Mouse (Mus musculus) MEL (cell line): ENCODE results near the gene Ms4a6d. TPM values are rescaled to one million over a fixed set of nuclear protein-coding genes. Genes with fewer than 3 reads are reported as not detected.

Experiments
- DNase-seq: peaks from one replicate; pipeline ENCODE4 v3.0.0; 2011; ENCODE audit warnings: low read depth, low spot score
- H3K27ac ChIP-seq: 2 replicates; pipeline ENCODE4 v1.5.1; 2012; ENCODE audit warnings: low read depth, mild to moderate bottlenecking, control low read depth, low read length, moderate library complexity; ENCODE audit not compliant: control insufficient read depth
- H3K27me3 ChIP-seq, 2 experiments: fragments of 150-350 bp in 1 of 2; sonication (generic) in 1 of 2; 2 replicates each; pipeline ENCODE4 v1.6.1; 2012; ENCODE audit warnings: low read length in 2 of 2, mild to moderate bottlenecking in 2 of 2, improper control_type of control experiment in 1 of 2, moderate library complexity in 1 of 2; ENCODE audit not compliant: insufficient read depth in 2 of 2, control insufficient read depth in 1 of 2
- H3K36me3 ChIP-seq, 2 experiments: 2 replicates each; pipeline ENCODE4 v1.6.1; 2012 to 2014; ENCODE audit warnings: low read length in 2 of 2, improper control_type of control experiment in 1 of 2, inconsistent platforms in 1 of 2, mild to moderate bottlenecking in 1 of 2; ENCODE audit not compliant: insufficient read depth in 2 of 2, control insufficient read depth in 1 of 2
- H3K4me1 ChIP-seq, 2 experiments: fragments of 150-350 bp in 1 of 2; sonication (generic) in 1 of 2; 2 replicates each; pipeline ENCODE4 v1.6.1; 2012; ENCODE audit warnings: low read length in 2 of 2, improper control_type of control experiment in 1 of 2, mild to moderate bottlenecking in 1 of 2; ENCODE audit not compliant: insufficient read depth in 2 of 2, control insufficient read depth in 1 of 2
- H3K4me3 ChIP-seq, 2 experiments: fragments of 150-350 bp in 1 of 2; sonication (generic) in 1 of 2; 2 replicates each; pipeline ENCODE4 v1.5.1; 2012; ENCODE audit warnings: low read depth in 2 of 2, low read length in 2 of 2, mild to moderate bottlenecking in 2 of 2, moderate library complexity in 2 of 2, control low read depth in 1 of 2, improper control_type of control experiment in 1 of 2; ENCODE audit not compliant: control insufficient read depth in 1 of 2, insufficient read depth in 1 of 2
- H3K79me2 ChIP-seq: 2 replicates; pipeline ENCODE4 v1.6.1; 2012; ENCODE audit warnings: mild to moderate bottlenecking, low read length, moderate library complexity; ENCODE audit not compliant: control insufficient read depth, poor library complexity, insufficient read depth
- H3K9ac ChIP-seq: 2 replicates; pipeline ENCODE4 v1.6.1; 2012; ENCODE audit warnings: low read depth, mild to moderate bottlenecking, control low read depth, low read length, moderate library complexity; ENCODE audit not compliant: control insufficient read depth, poor library complexity, severe bottlenecking
- H3K9me3 ChIP-seq: fragments of 150-350 bp; sonication (generic); replicated peaks from 2 replicates; pipeline ENCODE4 v1.6.1; 2012; ENCODE audit warnings: mild to moderate bottlenecking, low read length, improper control_type of control experiment, moderate library complexity; ENCODE audit not compliant: insufficient read depth
- BHLHE40 ChIP-seq: IDR thresholded peaks from 2 replicates; pipeline ENCODE4 v1.6.1; 2012; ENCODE audit warnings: low read depth, mild to moderate bottlenecking, inconsistent platforms, low read length, improper control_type of control experiment, borderline replicate concordance
- CHD2 ChIP-seq: IDR thresholded peaks from 2 replicates; pipeline ENCODE4 v1.6.1; 2011; ENCODE audit warnings: low read length, improper control_type of control experiment
- CTCF ChIP-seq, 3 experiments: IDR thresholded peaks in 2 of 3; conservative IDR thresholded peaks in 1 of 3; 2 replicates each; pipeline ENCODE4 v1.5.1; 2011 to 2012; ENCODE audit warnings: low read length in 3 of 3, low read depth in 2 of 3, mild to moderate bottlenecking in 2 of 3, improper control_type of control experiment in 1 of 3, inconsistent platforms in 1 of 3, mixed read lengths in 1 of 3, moderate library complexity in 1 of 3; ENCODE audit not compliant: control insufficient read depth in 1 of 3, insufficient read depth in 1 of 3, poor library complexity in 1 of 3, severe bottlenecking in 1 of 3
- ETS1 ChIP-seq: IDR thresholded peaks from 2 replicates; pipeline ENCODE4 v1.6.1; 2012; ENCODE audit warnings: low read depth, mild to moderate bottlenecking, inconsistent platforms, low read length, improper control_type of control experiment, moderate library complexity
- GABPA ChIP-seq: IDR thresholded peaks from 2 replicates; pipeline ENCODE4 v1.6.1; 2012; ENCODE audit warnings: low read depth, mild to moderate bottlenecking, inconsistent platforms, low read length, improper control_type of control experiment, moderate library complexity
- HCFC1 ChIP-seq: IDR thresholded peaks from 2 replicates; pipeline ENCODE4 v1.6.1; 2012; ENCODE audit warnings: low read depth, mild to moderate bottlenecking, inconsistent platforms, low read length, improper control_type of control experiment, moderate library complexity
- JUND ChIP-seq: IDR thresholded peaks from 2 replicates; pipeline ENCODE4 v1.6.1; 2011; ENCODE audit warnings: low read depth, mild to moderate bottlenecking, improper control_type of control experiment, low read length
- MAFK ChIP-seq: IDR thresholded peaks from 2 replicates; pipeline ENCODE4 v1.6.1; 2011; ENCODE audit warnings: low read depth, mild to moderate bottlenecking, low read length, improper control_type of control experiment, borderline replicate concordance
- MAX ChIP-seq: IDR thresholded peaks from 2 replicates; pipeline ENCODE4 v1.6.1; 2011; ENCODE audit warnings: low read length, improper control_type of control experiment
- MAZ ChIP-seq: IDR thresholded peaks from 2 replicates; pipeline ENCODE4 v1.6.1; 2012; ENCODE audit warnings: low read depth, mild to moderate bottlenecking, inconsistent platforms, low read length, improper control_type of control experiment
- MYC ChIP-seq: IDR thresholded peaks from 2 replicates; pipeline ENCODE4 v1.6.1; 2011; ENCODE audit warnings: low read depth, mild to moderate bottlenecking, low read length, improper control_type of control experiment, moderate library complexity
- POLR2AphosphoS5 ChIP-seq: IDR thresholded peaks from 2 replicates; pipeline ENCODE4 v1.6.1; 2012; ENCODE audit warnings: low read depth, borderline replicate concordance, mild to moderate bottlenecking, inconsistent platforms, low read length, moderate library complexity, mixed read lengths
- RCOR1 ChIP-seq: IDR thresholded peaks from 2 replicates; pipeline ENCODE4 v1.6.1; 2012; ENCODE audit warnings: low read depth, mild to moderate bottlenecking, inconsistent platforms, low read length, improper control_type of control experiment
- SMC3 ChIP-seq: IDR thresholded peaks from 2 replicates; pipeline ENCODE4 v1.6.1; 2011; ENCODE audit warnings: low read depth, low read length, improper control_type of control experiment
- TAL1 ChIP-seq: IDR thresholded peaks from 2 replicates; pipeline ENCODE4 v1.6.1; 2012; ENCODE audit warnings: mild to moderate bottlenecking, inconsistent platforms, low read length, moderate library complexity, mixed read lengths
- TCF12 ChIP-seq: IDR thresholded peaks from 2 replicates; pipeline ENCODE4 v1.6.1; 2014; ENCODE audit warnings: low read depth, mild to moderate bottlenecking, inconsistent platforms, low read length, improper control_type of control experiment, moderate library complexity
- USF1 ChIP-seq: IDR thresholded peaks from 2 replicates; pipeline ENCODE4 v1.6.1; 2014; ENCODE audit warnings: low read depth, mild to moderate bottlenecking, inconsistent platforms, low read length, improper control_type of control experiment, moderate library complexity
- ZKSCAN1 ChIP-seq: IDR thresholded peaks from 2 replicates; pipeline ENCODE4 v1.6.1; 2012; ENCODE audit warnings: low read depth, mild to moderate bottlenecking, inconsistent platforms, low read length, improper control_type of control experiment, moderate library complexity
- polyA plus RNA-seq, 2 experiments: library from polyadenylated mRNA; stranded (reverse) in 1 of 2; unstranded in 1 of 2; fragments of >175 nt in 1 of 2; fragments of >200 nt in 1 of 2; gene quantifications; 2 replicates each; pipeline versions ENCODE4 v1.2.1 to v1.2.4; 2012; ENCODE audit warnings: low replicate concordance in 2 of 2, low read depth in 1 of 2; ENCODE audit not compliant: insufficient read length in 2 of 2, insufficient read depth in 1 of 2, missing spikeins in 1 of 2
- total RNA-seq: library from RNA; depleted of rRNA; stranded (reverse); fragments of 300-350 nt; gene quantifications from 2 replicates; pipeline ENCODE4 v1.2.3, GENCODE M21; 2012

Ms4a6d gene
- total and polyA plus RNA-seq, 3 experiments = not detected

GRCm38 (mm10) chr19:11601349-11601748, 3.3 kb downstream of the Ms4a6d start:
- Histone ChIP-seq H3K4me3 (peak overlapping the region in 1 of 2 experiments; percentile 20; a peak in 1 of 4 replicates), H3K27ac (no peak overlapping the region), H3K36me3 (no peaks in the 10 kb centered on the region), H3K9ac (no peak overlapping the region), H3K27me3 (peaks cover 0 to 10% of the 10 kb centered on the region in 2 experiments; a peak in 3 of 4 replicates)
- TF ChIP-seq ETS1 (no peak), USF1 (no peak), TCF12 (no peak), MAFK (no peak), ZKSCAN1 (no peak), HCFC1 (no peak), CTCF (IDR thresholded peaks at IDR 0.05 in 2 of 3, conservative IDR thresholded peaks at IDR 0.05 in 1 of 3; ENCODE audit: control insufficient read depth in 1 of 3, insufficient read depth in 1 of 3, low read depth in 2 of 3, low read length in 3 of 3, poor library complexity in 1 of 3, severe bottlenecking in 1 of 3) (no peak), CHD2 (no peak), BHLHE40 (no peak), POLR2AphosphoS5 (no peak)
- TF ChIP-seq, all 39 proteins: peak for 0
- Histone ChIP-seq H3K4me1 (no peaks in the 10 kb centered on the region; a peak in 1 of 4 replicates), H3K9me3 (no peaks in the 10 kb centered on the region), H3K79me2 (no peaks in the 10 kb centered on the region)
- DNase-seq = no peak

- Histone ChIP-seq H3K79me2 (no peaks in the 10 kb centered on the region), H3K4me1 (no peaks in the 10 kb centered on the region), H3K9ac (no peak overlapping the region), H3K36me3 (no peaks in the 10 kb centered on the region), H3K27ac (no peak overlapping the region), H3K4me3 (no peak overlapping the region), H3K27me3 (no peaks in the 10 kb centered on the region; a peak in 2 of 4 replicates), H3K9me3 (no peaks in the 10 kb centered on the region)
- no peak for DNase-seq
- TF ChIP-seq SMC3 (no peak), TAL1 (no peak), MAX (no peak), BHLHE40 (no peak), RCOR1 (no peak), MYC (no peak), GABPA (no peak), USF1 (no peak), POLR2AphosphoS5 (no peak), MAFK (no peak), MAZ (no peak), ZKSCAN1 (no peak), JUND (no peak)
These were observed 14.7 kb downstream of the Ms4a6d start for GRCm38 (mm10) chr19:11589891-11590449.
